Mouse (Mus musculus) olfactory bulb, adult 2 months (tissue): Measurements from ENCODE around the gene Ccng1. TPM values are rescaled to one million over a fixed set of nuclear protein-coding genes. Genes with fewer than 3 reads are reported as not detected.
A peak's percentile ranks its signal among the peaks of the same experiment; 100 is the strongest.

Experiments used
- H3K27ac ChIP-seq: fragments of 200-500 bp; 2 replicates; pipeline ENCODE4 v1.5.1; 2012; ENCODE audit warnings: low read depth, low read length; ENCODE audit not compliant: insufficient read depth
- H3K4me1 ChIP-seq: fragments of 200-500 bp; 2 replicates; pipeline ENCODE4 v1.6.1; 2012; ENCODE audit warnings: low read length; ENCODE audit not compliant: control insufficient read depth, insufficient read depth
- H3K4me3 ChIP-seq: fragments of 200-500 bp; 2 replicates; pipeline ENCODE4 v1.5.1; 2012; ENCODE audit warnings: mild to moderate bottlenecking, low read depth, low read length, moderate library complexity; ENCODE audit not compliant: insufficient read depth
- CTCF ChIP-seq: fragments of 200-500 bp; IDR thresholded peaks from 2 replicates; pipeline ENCODE4 v1.5.1; 2012; ENCODE audit warnings: low read depth, mild to moderate bottlenecking, low read length, moderate library complexity; ENCODE audit not compliant: insufficient read depth
- POLR2A ChIP-seq: fragments of 200-500 bp; IDR thresholded peaks from 2 replicates; pipeline ENCODE4 v1.6.1; 2012; ENCODE audit warnings: mild to moderate bottlenecking, low read depth, low read length, moderate library complexity; ENCODE audit not compliant: insufficient read depth
- WGBS: fragments of 180-500 bp; shearing (Covaris S2); methylation state at CpG from one replicate; pipeline ENCODE4 v1.1.7; 2018; 5-methylcytosine and 5-hydroxymethylcytosine counted together
- polyA plus RNA-seq: library from polyadenylated mRNA; stranded (reverse); fragments of >200 nt; gene quantifications from 2 replicates; pipeline ENCODE4 v1.2.4, GENCODE M21; 2012; ENCODE audit warnings: low replicate concordance; ENCODE audit not compliant: missing spikeins, insufficient read depth, insufficient read length

Gene Ccng1
- polyA plus RNA-seq = not detected in 2 replicates

DNA sequence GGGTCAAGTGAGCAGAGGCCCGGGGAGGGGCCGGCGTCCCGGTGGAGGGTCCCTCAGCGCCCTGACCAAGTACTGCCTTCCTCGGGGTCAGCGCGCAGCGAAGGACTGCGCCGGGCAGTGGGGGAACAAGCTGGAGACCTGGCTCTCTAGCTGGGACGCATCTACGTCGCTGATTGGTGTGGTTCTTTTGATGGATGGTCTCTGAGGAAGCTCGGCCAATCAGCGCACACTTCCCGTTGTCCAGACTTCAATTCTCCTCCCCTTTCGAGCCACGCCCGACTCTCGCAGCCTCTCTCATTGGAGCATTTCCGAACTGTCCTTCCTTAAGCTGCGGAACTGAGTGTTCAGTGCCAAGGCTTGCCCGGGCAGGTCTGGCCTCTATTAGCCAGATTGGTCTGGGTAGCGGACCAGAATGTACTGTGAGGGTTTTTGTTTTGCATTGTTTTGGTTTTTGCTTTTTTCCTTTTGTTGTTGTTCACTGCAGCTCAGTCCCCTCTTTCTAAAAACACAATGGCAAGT, at the start of gene Ccng1:
Gene Ccng1 (minus strand): TSS at position 203 of the 519 bp plus-strand sequence.
- H3K27ac ChIP-seq = peak within 1 kb of the TSS; percentile 16; the same call in 1 of the 2 replicates
- WGBS = under 1% methylated on average over 25 of the region's 25 CpGs
- no peak for TF ChIP-seq CTCF
- TF ChIP-seq POLR2A = peak; percentile 69

DNA sequence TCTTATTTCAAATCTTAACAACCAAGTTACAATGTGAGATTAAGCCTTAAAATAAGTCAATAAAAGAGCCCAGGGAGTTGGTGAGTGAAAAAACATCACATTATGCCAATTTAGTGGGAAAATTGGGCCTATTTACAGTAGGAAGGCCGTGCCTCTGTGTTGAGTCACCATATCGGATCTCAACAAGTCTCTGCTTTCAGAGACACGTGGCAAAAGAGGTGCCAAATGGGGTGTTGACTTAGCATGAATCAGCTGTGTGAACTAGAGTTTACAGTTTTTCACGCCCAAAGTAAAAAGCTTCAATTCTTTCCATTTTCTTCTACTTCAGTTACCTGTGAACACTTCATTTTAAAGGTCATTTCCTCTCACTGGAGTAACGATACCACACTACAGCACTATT, 35.2 kb upstream of the Ccng1 start:
- WGBS = 35% methylated on average over 5 of the region's 5 CpGs
- no peaks in the 10 kb centered on the region for H3K4me1 ChIP-seq
- H3K4me3 ChIP-seq = no peak overlapping the region
- no peak overlapping the region for H3K27ac ChIP-seq
- no peak for TF ChIP-seq CTCF
- no peak for TF ChIP-seq POLR2A

More for the DNA sequence above, at the start of gene Ccng1:
- H3K4me3 ChIP-seq = peak within 1 kb of the TSS; percentile 79
- H3K4me1 ChIP-seq = no peaks in the 10 kb centered on the region

DNA sequence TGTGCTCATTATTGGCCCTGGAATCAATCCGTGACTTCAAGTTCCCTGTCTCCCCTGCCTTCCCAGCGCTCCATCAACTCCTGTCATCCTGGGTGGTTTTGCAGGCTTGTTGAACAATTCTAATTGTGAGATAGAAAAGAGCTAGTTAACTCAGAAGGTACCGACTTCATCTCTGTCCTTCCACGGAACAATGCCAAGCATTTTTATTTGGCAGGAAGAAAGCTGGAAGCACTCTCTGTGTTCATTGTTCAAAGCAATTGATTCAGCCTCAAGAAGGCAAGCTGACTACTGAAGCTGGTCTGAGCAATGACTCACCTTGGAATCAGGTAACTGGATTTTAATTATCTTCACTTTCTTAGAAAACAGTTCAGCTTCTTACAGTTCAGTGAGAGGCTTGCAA, 34.6 kb upstream of the Ccng1 start:
- H3K4me3 ChIP-seq = no peak overlapping the region
- no peak for TF ChIP-seq CTCF
- TF ChIP-seq POLR2A = no peak
- 50% methylated on average over 4 of the region's 4 CpGs for WGBS
- H3K4me1 ChIP-seq = no peaks in the 10 kb centered on the region
- H3K27ac ChIP-seq = no peak overlapping the region

DNA sequence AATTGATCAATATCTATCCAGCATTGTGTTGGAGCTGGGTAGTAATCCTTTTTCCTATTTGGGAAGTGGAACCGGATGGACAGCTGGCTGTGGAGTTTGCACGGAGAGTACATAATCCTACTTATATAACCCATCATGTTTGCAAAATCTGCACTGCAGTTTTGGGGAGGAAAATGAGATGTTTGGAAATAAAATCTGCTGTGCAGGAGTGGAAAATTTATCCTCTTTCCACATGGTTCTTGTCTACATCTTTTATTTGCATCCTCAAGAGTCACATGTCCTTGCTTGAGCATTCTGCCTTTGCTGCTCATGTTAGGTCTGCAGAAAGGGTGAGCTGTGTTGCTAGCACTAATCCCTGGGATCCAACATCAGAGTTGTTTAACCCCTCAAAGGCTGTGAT, 31.8 kb upstream of the Ccng1 start:
- TF ChIP-seq POLR2A = no peak
- Histone ChIP-seq H3K27ac (no peak overlapping the region), H3K4me3 (no peak overlapping the region), H3K4me1 (no peaks in the 10 kb centered on the region)
- 87% methylated on average over 2 of the region's 2 CpGs for WGBS

DNA sequence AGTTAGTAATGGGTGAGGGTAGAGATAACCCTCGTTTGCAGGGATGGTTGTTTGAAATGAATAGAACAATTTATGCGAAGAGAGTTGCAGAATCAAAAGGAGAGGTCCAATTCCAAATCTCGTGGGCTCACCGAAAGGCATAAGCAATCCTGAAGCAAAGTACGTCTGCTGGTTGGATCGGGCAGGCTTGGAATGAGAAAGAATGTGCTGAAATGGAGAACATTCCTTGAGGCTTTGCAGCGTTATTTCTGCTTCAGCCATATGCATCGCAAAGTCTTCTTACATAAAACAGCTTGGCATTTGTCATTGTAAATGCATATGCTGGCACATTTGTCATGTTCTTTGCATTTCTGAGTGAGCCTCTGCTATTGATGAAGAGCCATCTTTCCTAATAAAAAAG, 29.2 kb upstream of the Ccng1 start:
- Histone ChIP-seq H3K27ac (no peak overlapping the region), H3K4me1 (no peaks in the 10 kb centered on the region), H3K4me3 (no peak overlapping the region)
- WGBS = 75% methylated on average over 8 of the region's 8 CpGs
- TF ChIP-seq POLR2A (no peak), CTCF (no peak)

DNA sequence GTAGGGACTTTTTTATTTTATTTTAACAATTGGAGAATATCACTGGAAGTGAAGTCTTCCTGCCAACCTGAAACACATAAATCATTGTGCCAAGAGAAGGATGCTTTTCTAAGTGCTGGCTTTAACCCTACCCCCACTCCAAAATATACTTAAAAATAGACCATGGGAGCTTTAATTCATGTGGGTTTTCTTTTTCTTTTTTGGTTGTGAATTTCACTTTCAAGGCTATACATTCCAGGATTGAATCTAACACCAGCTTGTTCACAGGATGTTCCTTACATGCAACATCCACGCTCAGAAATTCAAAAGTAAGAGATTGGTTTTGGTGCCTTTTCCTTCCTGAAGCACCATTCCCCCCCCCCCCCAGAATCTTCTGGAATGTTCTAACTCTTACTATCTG, 28.2 kb upstream of the Ccng1 start:
- WGBS = 83% methylated on average over 1 of the region's 1 CpGs
- H3K4me1 ChIP-seq = no peaks in the 10 kb centered on the region
- TF ChIP-seq POLR2A (no peak), CTCF (no peak)
- H3K27ac ChIP-seq = no peak overlapping the region
- H3K4me3 ChIP-seq = no peak overlapping the region

DNA sequence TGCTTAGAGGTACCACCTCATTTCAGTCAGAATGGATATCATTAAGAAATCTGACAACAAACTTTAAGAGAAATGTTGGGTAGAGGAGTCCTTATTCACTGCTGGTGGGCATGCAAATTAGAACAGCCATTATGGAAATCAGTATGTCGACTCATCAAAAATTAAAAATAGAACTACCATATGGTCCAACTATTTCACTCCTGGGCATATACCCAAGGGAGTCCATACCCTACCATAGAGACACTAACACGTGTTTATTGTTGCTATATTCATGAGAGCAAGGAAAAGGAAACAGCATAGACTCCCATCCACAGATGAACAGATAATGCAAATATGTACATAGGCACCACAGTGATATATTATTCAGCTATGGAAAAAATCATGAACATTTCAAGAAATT, 26.7 kb upstream of the Ccng1 start:
- no peak for TF ChIP-seq POLR2A
- TF ChIP-seq CTCF = no peak
- Histone ChIP-seq H3K4me3 (no peak overlapping the region), H3K4me1 (no peaks in the 10 kb centered on the region), H3K27ac (no peak overlapping the region)
- WGBS = 62% methylated on average over 2 of the region's 2 CpGs

DNA sequence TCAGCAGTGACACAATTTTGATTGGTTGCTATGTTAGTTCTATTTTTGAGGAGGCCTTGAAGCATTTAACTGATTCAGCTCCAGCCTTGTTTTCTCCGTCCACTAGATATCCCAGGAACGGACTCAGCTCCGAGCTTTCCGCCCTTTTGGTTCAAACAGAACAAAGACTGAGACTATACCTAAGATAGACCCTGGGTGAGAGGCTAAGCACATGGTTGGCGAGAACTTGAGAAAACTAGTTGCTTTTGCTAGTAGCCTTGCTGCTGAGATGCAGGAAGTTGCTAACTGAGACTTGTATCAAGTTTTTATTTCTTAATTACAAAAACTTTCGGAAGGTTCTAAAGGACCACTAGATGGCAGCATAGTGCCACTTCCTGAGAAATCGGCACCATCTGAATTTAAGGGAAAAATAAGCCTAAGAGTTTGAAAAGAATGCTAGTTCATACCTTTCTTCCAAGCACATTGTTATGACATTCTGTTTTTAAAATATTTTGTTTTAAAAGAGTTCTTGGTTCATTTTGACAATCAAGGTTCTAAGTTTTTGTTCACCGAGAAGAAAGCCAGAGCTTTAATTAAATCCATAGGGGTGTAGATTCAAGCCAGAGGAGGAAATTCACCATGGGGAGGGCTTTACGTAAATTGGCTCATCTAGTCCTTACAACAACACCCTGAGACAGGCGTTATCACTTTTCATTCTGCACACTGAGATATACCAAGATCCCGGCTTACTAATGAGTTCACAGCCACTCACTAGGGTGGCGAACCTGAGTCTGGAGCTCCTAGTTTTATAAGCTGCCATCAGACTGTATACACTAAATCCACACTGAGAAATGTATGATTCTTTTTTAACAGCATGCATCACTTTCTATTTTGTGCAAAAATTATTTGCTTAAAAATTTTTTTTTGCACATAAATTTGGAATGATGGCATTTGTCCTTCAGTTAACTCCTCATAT, 20.5 kb upstream of the Ccng1 start:
- Histone ChIP-seq H3K4me1 (no peaks in the 10 kb centered on the region), H3K27ac (no peak overlapping the region), H3K4me3 (no peak overlapping the region)
- TF ChIP-seq POLR2A (no peak), CTCF (no peak)
- 32% methylated on average over 12 of the region's 12 CpGs for WGBS

DNA sequence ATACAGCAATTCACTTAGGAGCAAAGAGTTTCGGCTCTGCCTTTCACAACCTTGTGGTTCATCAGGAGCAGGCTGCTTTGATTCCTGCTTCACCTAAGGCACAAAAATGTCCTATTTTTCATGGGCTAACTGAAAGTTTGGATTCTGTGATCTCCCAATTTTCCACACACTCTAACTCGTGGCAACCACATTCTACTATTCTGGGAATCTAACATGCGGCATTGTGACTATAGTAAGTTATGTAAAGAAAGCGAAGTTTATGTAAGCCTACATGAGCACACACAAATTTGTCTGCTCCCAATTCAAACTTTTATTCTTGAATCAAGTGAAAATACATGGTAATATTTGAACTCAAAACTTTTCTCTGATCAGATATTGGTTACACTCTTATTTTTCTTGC, 9.6 kb upstream of the Ccng1 start:
- 83% methylated on average over 4 of the region's 4 CpGs for WGBS

More for the DNA sequence above, 9.6 kb upstream of the Ccng1 start:
- H3K4me1 ChIP-seq = no peaks in the 10 kb centered on the region
- H3K4me3 ChIP-seq = no peak overlapping the region
- no peak overlapping the region for H3K27ac ChIP-seq
- TF ChIP-seq CTCF (no peak), POLR2A (no peak)
